27 mouse cellular contexts compared by ENCODE assay signal in the genomic region with DNA sequence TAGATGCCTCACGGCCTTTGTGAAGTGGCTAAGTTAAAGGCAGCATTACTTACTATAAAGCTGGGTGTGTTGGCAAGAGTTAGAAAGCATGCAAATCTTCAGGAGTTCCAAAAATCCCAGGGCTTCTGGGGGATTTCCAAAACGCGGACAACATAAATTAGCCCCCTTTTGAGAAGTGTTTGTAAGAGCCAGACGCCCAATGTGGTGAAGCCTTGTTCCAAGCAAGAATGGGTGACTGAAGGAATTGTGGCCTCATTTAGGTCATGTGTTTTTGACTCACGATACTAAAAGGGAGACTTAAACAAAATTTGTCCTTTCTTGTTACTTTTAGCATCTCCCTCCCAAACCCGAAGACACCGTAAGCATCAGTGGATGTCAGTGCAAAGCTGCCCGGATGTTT.
"Had no signal": no experiment of that assay in that cellular context is flagged by ENCODE, and none has a peak within 500 bp of the region (broad histone marks: within the 10 kb centered on the region; RNA-seq: fewer than 3 reads in every experiment).

No protein-coding gene starts in this region.

- H3K4me1 ChIP-seq: heart, embryonic 13.5 days; heart, embryonic 15.5 days; hindbrain, embryonic 13.5 days; hindbrain, embryonic 15.5 days; kidney, embryonic 15.5 days; limb, embryonic 15.5 days; liver, embryonic 12.5 days had no signal

- H3K4me2 ChIP-seq: heart, embryonic 11.5 days; heart, embryonic 13.5 days; heart, embryonic 15.5 days; hindbrain, embryonic 13.5 days; hindbrain, embryonic 15.5 days; kidney, embryonic 15.5 days; limb, embryonic 13.5 days; limb, embryonic 15.5 days; liver, embryonic 12.5 days had no signal

- DNase-seq: gastrocnemius, postnatal 14 days; gastrocnemius, postnatal 36 days; heart, adult 11 months; heart, adult 2 months; heart, postnatal 14 days; heart, postnatal 36 days; kidney, adult 11 months; kidney, adult 2 months; kidney, adult 9 months; kidney, postnatal 14 days; kidney, postnatal 36 days; layer of hippocampus, adult 9-11 months; layer of hippocampus, postnatal 36 days; left cerebral cortex, postnatal 4 days had no signal

- H3K9ac ChIP-seq: heart, embryonic 13.5 days; heart, embryonic 15.5 days; hindbrain, embryonic 13.5 days; hindbrain, embryonic 15.5 days; kidney, embryonic 15.5 days; limb, embryonic 13.5 days; limb, embryonic 15.5 days; liver, embryonic 12.5 days; liver, embryonic 14.5 days had no signal

- ATAC-seq: hindbrain, postnatal 0 days; intestine, embryonic 16.5 days; liver, embryonic 12.5 days had no signal

- H3K36me3 ChIP-seq: heart, embryonic 13.5 days; heart, embryonic 15.5 days; hindbrain, embryonic 13.5 days; hindbrain, embryonic 15.5 days; kidney, embryonic 15.5 days; limb, embryonic 13.5 days; limb, embryonic 15.5 days; liver, embryonic 12.5 days had no signal

- H3K9me3 ChIP-seq: heart, embryonic 13.5 days; heart, embryonic 15.5 days; hindbrain, embryonic 13.5 days; hindbrain, embryonic 15.5 days; kidney, embryonic 15.5 days; limb, embryonic 13.5 days; limb, embryonic 15.5 days; liver, embryonic 12.5 days had no signal

- H3K27me3 ChIP-seq: heart, embryonic 13.5 days; heart, embryonic 15.5 days; hindbrain, embryonic 13.5 days; hindbrain, embryonic 15.5 days; kidney, embryonic 15.5 days; limb, embryonic 13.5 days; limb, embryonic 15.5 days; liver, embryonic 12.5 days had no signal

- H3K4me3 ChIP-seq: heart, adult 2 months; heart, embryonic 13.5 days; heart, embryonic 15.5 days; hindbrain, embryonic 13.5 days; hindbrain, embryonic 15.5 days; kidney, embryonic 15.5 days; limb, embryonic 13.5 days; limb, embryonic 15.5 days; liver, embryonic 12.5 days had no signal

- H3K27ac ChIP-seq: heart, adult 2 months; heart, embryonic 13.5 days; heart, embryonic 15.5 days; hindbrain, embryonic 13.5 days; hindbrain, embryonic 15.5 days; hindbrain, postnatal 0 days; kidney, embryonic 15.5 days; kidney, postnatal 0 days; limb, embryonic 13.5 days; limb, embryonic 15.5 days; liver, embryonic 12.5 days; liver, embryonic 14.5 days had no signal
